Mouse (Mus musculus) intestine, postnatal 0 days (tissue): Measurements from ENCODE around the gene Stk38. TPM values are rescaled to one million over a fixed set of nuclear protein-coding genes. Genes with fewer than 3 reads are reported as not detected.

Source experiments
- ATAC-seq: fragments of 200-750 bp; cut with Nextera tagmentation; 2 replicates; pipeline ENCODE4 v1.8.0; 2017; ENCODE audit warnings: mild to moderate bottlenecking, moderate TSS enrichment, moderate library complexity
- H3K27ac ChIP-seq: fragments of 300-500 bp; sonication (generic); 2 replicates; pipeline ENCODE4 v1.5.1; 2014; ENCODE audit warnings: mild to moderate bottlenecking, low read depth, low read length, moderate library complexity
- H3K27me3 ChIP-seq: fragments of 300-500 bp; sonication (generic); replicated peaks from 2 replicates; pipeline ENCODE4 v1.6.1; 2014; ENCODE audit warnings: low read length, mixed read lengths; ENCODE audit not compliant: control insufficient read depth, insufficient read depth
- H3K36me3 ChIP-seq: fragments of 300-500 bp; sonication (generic); 2 replicates; pipeline ENCODE4 v1.6.1; 2014; ENCODE audit warnings: mild to moderate bottlenecking, moderate library complexity; ENCODE audit not compliant: control insufficient read depth, insufficient read depth
- H3K4me1 ChIP-seq: fragments of 300-500 bp; sonication (generic); replicated peaks from 2 replicates; pipeline ENCODE4 v1.6.1; 2014; ENCODE audit warnings: antibody characterized with exemption, low read length, mixed read lengths; ENCODE audit not compliant: control insufficient read depth, insufficient read depth
- H3K4me2 ChIP-seq: fragments of 300-500 bp; sonication (generic); replicated peaks from 2 replicates; pipeline ENCODE4 v1.6.1; 2014; ENCODE audit warnings: low read depth, mild to moderate bottlenecking, moderate library complexity
- H3K4me3 ChIP-seq: fragments of 300-500 bp; sonication (generic); 2 replicates; pipeline ENCODE4 v1.5.1; 2014; ENCODE audit warnings: low read depth, low read length
- H3K9ac ChIP-seq: fragments of 300-500 bp; sonication (generic); 2 replicates; pipeline ENCODE4 v1.6.1; 2014; ENCODE audit warnings: mild to moderate bottlenecking, low read depth, low read length
- H3K9me3 ChIP-seq: fragments of 300-500 bp; sonication (generic); 2 replicates; pipeline ENCODE4 v1.6.1; 2016; ENCODE audit warnings: mixed run types; ENCODE audit not compliant: control insufficient read depth
- CTCF ChIP-seq: sonication (generic); IDR thresholded peaks from 2 replicates; pipeline ENCODE4 v1.5.1; 2016; ENCODE audit warnings: low read depth, mild to moderate bottlenecking, control low read depth, antibody characterized with exemption, moderate library complexity
- WGBS: fragments of 180-500 bp; shearing (Covaris S2); extraction: QIAGEN DNeasy Blood & Tissue Kit; methylation state at CpG from one replicate; pipeline ENCODE4 v1.1.7; 2014; 5-methylcytosine and 5-hydroxymethylcytosine counted together
- polyA plus RNA-seq: library from polyadenylated mRNA; unstranded; fragments of >200 nt; fragmentation: Nextera tagmentation; extraction: Ambion mirVana; gene quantifications from 2 replicates; pipeline ENCODE4 v1.2.1, GENCODE M21; 2015

The Stk38 gene
- polyA plus RNA-seq, 1 experiment from 2014 or later: 51.5 TPM

GRCm38 (mm10) chr17:29053841-29054240 is 46.0 kb upstream of the Stk38 start:
- H3K4me3 ChIP-seq: no peak overlapping the region
- H3K4me2 ChIP-seq: no peak overlapping the region; the same call in 1 of the 2 replicates
- ATAC-seq: no peak
- H3K36me3 ChIP-seq: no peaks in the 10 kb centered on the region
- no peak for TF ChIP-seq CTCF
- no peaks in the 10 kb centered on the region for H3K27me3 ChIP-seq
- peaks cover 8% of the 10 kb centered on the region; the same call in 1 of the 2 replicates for H3K4me1 ChIP-seq
- 17% methylated on average over 7 of the region's 7 CpGs for WGBS
- no peak overlapping the region for H3K9ac ChIP-seq
- no peaks in the 10 kb centered on the region for H3K9me3 ChIP-seq
- no peak overlapping the region for H3K27ac ChIP-seq

GRCm38 (mm10) chr17:29053067-29053466 is 45.3 kb upstream of the Stk38 start:
- Histone ChIP-seq H3K36me3 (no peaks in the 10 kb centered on the region), H3K9ac (no peak overlapping the region), H3K4me1 (peaks cover 8% of the 10 kb centered on the region; the same call in 1 of the 2 replicates), H3K9me3 (no peaks in the 10 kb centered on the region), H3K4me3 (no peak overlapping the region), H3K27ac (no peak overlapping the region), H3K27me3 (no peaks in the 10 kb centered on the region), H3K4me2 (no peak overlapping the region)
- no peak for ATAC-seq
- no peak for TF ChIP-seq CTCF
- WGBS: 90% methylated on average over 6 of the region's 6 CpGs

GRCm38 (mm10) chr17:29050791-29051190 is 43.0 kb upstream of the Stk38 start:
- H3K9me3 ChIP-seq: no peaks in the 10 kb centered on the region
- 22% methylated on average over 14 of the region's 14 CpGs for WGBS
- H3K9ac ChIP-seq: peak overlapping the region; percentile 43
- peak overlapping the region; percentile 69 for H3K27ac ChIP-seq
- no peak for TF ChIP-seq CTCF
- peak overlapping the region; percentile 56 for H3K4me2 ChIP-seq
- H3K4me3 ChIP-seq: 0 out of 2 replicates have a peak overlapping the region, but pooled peaks have one; percentile 7
- no peaks in the 10 kb centered on the region for H3K27me3 ChIP-seq
- H3K4me1 ChIP-seq: 0 out of 2 replicates have a peak, but pooled peaks cover 5% of the 10 kb centered on the region
- H3K36me3 ChIP-seq: peaks cover 8% of the 10 kb centered on the region
- ATAC-seq: no peak

GRCm38 (mm10) chr17:29049923-29050322 is 42.1 kb upstream of the Stk38 start:
- ATAC-seq: peak; percentile 77
- Histone ChIP-seq H3K27ac (peak overlapping the region; percentile 69), H3K4me2 (peak overlapping the region; percentile 56)

GRCm38 (mm10) chr17:29049508-29049889 is 41.7 kb upstream of the Stk38 start:
- TF ChIP-seq CTCF: no peak
- WGBS: 29% methylated on average over 5 of the region's 5 CpGs
- H3K4me1 ChIP-seq: 0 out of 2 replicates have a peak, but pooled peaks cover 5% of the 10 kb centered on the region
- peak overlapping the region; percentile 50; the same call in 1 of the 2 replicates for H3K27ac ChIP-seq
- no peak for ATAC-seq
- no peak overlapping the region for H3K4me3 ChIP-seq
- H3K36me3 ChIP-seq: peaks cover 21% of the 10 kb centered on the region
- no peaks in the 10 kb centered on the region for H3K9me3 ChIP-seq
- peak overlapping the region; percentile 56; the same call in 1 of the 2 replicates for H3K4me2 ChIP-seq
- H3K27me3 ChIP-seq: no peaks in the 10 kb centered on the region
- H3K9ac ChIP-seq: no peak overlapping the region

More at GRCm38 (mm10) chr17:29049923-29050322, 42.1 kb upstream of the Stk38 start:
- Histone ChIP-seq H3K27me3 (no peaks in the 10 kb centered on the region), H3K36me3 (peaks cover 17% of the 10 kb centered on the region), H3K4me3 (no peak overlapping the region), H3K9me3 (no peaks in the 10 kb centered on the region), H3K9ac (0 out of 2 replicates have a peak overlapping the region, but pooled peaks have one; percentile 43), H3K4me1 (0 out of 2 replicates have a peak, but pooled peaks cover 5% of the 10 kb centered on the region)
- no peak for TF ChIP-seq CTCF
- WGBS: 39% methylated on average over 7 of the region's 7 CpGs

- ATAC-seq: no peak
- 13% methylated on average over 13 of the region's 13 CpGs for WGBS
These were observed 41.1 kb upstream of the Stk38 start for GRCm38 (mm10) chr17:29048748-29049507.

More at GRCm38 (mm10) chr17:29048748-29049507, 41.1 kb upstream of the Stk38 start:
- Histone ChIP-seq H3K4me1 (0 out of 2 replicates have a peak, but pooled peaks cover 4% of the 10 kb centered on the region), H3K27ac (no peak overlapping the region), H3K4me2 (no peak overlapping the region), H3K9ac (no peak overlapping the region), H3K4me3 (no peak overlapping the region), H3K27me3 (no peaks in the 10 kb centered on the region), H3K36me3 (peaks cover 27% of the 10 kb centered on the region), H3K9me3 (no peaks in the 10 kb centered on the region)
- TF ChIP-seq CTCF: peak; percentile 87
